Mouse (Mus musculus) mature B cell (primary cell): Measurements from ENCODE around the gene Jazf1.

Source experiments
- in situ Hi-C: fragments of 300-500 bp; cut with MboI; formaldehyde crosslinking; loops from 2 replicates; pipeline ENCODE4 v1.14.3; 2019

The Jazf1 gene

GRCm38 (mm10) chr6:52851019-52851418, 217.4 kb downstream of the Jazf1 start:
- in situ Hi-C loops = no loop called here

GRCm38 (mm10) chr6:52848199-52848598, 220.2 kb downstream of the Jazf1 start:
- in situ Hi-C loops = no loop called here

DNA sequence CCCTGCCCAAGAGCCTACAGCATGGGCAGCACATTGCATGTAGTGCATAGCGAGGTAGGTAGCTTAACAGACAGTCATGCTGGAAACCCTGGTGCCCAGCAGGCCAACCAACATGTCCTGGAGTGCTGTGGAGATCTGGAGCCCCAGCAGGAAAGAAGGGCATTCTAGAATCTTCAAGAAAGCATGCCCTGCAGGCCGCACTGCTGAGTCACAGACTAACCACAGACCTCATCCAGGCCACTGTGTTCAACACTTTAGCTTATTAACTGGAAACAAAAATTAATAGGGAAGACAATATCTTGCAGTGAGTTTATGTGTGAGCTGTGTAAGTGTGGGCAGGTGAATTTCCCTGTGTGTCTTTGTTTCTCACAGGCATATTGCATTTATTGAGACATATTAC, 222.1 kb downstream of the Jazf1 start:
- in situ Hi-C loops = no loop called here

GRCm38 (mm10) chr6:52844741-52845140, 223.7 kb downstream of the Jazf1 start:
- in situ Hi-C loops = no loop called here

DNA sequence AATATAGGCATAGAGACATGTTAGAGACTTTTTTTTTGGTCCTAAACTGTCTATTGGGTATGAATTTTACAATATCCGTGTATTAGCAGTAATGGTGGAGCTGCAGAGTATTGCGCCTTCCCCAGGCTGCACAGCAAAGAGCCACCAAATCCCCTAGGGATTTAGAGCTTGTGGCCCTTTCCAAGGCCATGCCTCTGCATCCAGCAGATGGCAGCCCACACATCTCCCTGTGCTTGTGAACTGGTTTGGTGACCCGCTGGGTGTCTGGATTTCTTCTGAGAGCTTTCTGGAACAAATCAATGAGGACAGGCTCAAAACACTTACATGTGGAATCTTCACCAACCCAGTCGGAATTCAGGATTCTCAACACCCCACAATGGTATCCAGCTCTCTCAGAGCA, 225.4 kb downstream of the Jazf1 start:
- in situ Hi-C loops = no loop called here

DNA sequence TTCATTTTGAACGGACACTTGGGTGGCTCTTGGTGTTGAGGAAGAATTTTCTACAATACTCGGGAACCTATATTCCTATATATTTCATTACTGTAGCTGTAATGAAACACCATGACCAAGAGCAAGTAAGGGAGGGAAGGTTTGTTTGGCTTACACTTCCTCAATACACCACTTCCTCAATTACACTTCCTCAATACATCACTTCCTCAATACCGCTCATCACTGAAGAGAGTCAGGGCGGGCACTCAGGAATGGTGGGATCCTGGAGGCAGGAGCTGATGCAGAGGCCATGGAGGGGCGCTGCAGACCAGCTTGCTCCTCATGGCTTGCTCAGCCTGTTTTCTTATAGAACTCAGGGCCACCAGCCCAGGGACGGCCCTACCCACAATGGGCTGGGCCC, 225.8 kb downstream of the Jazf1 start:
- in situ Hi-C loops = no loop called here

- in situ Hi-C loops = no loop called here
These were observed 226.8 kb downstream of the Jazf1 start for GRCm38 (mm10) chr6:52841611-52842010.

- in situ Hi-C loops = no loop called here
These were observed 227.8 kb downstream of the Jazf1 start for GRCm38 (mm10) chr6:52840589-52841044.

GRCm38 (mm10) chr6:52838691-52839090, 229.7 kb downstream of the Jazf1 start:
- in situ Hi-C loops = no loop called here

- in situ Hi-C loops = no loop called here
These were observed 230.6 kb downstream of the Jazf1 start for GRCm38 (mm10) chr6:52837792-52838191.

DNA sequence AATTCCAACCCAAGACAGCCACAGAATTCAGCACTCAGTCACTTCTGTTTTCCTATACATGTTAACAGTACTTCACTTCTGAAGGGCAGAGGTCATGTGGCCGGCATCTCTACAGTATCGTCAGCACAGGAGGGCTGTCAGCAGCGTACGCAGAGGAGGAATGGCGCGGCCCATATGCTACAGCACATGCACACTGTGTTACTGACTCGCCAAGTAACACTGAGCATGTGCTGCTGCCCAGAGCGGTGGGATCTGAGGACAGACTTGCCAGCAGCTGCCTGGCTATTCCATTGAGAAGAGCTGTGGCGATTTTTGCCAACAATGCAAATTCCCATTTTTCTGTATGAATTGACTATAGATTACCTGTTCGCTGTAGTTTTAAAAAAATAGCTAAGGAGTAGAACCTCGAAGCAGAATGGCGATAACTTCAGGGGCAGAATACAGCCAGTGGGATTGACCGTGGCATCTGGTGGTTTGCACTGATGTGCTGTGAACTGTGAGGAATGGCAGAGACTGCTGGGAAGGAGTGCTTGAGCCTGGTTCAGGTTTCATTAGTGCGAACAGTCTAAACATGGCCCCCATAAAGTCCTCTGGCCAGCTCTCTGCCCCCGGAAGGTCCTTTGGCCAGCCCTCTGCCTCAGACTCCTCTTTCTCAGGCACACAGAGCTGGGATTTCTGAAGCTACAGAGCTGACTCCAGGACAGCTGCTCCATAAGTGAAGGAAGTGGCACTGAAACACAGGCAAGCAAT, 232.1 kb downstream of the Jazf1 start:
- in situ Hi-C loops = no loop called here

GRCm38 (mm10) chr6:52827752-52828277, 240.6 kb downstream of the Jazf1 start:
- in situ Hi-C loops = no loop called here

- in situ Hi-C loops = no loop called here
These were observed 242.9 kb downstream of the Jazf1 start for GRCm38 (mm10) chr6:52825535-52825934.

DNA sequence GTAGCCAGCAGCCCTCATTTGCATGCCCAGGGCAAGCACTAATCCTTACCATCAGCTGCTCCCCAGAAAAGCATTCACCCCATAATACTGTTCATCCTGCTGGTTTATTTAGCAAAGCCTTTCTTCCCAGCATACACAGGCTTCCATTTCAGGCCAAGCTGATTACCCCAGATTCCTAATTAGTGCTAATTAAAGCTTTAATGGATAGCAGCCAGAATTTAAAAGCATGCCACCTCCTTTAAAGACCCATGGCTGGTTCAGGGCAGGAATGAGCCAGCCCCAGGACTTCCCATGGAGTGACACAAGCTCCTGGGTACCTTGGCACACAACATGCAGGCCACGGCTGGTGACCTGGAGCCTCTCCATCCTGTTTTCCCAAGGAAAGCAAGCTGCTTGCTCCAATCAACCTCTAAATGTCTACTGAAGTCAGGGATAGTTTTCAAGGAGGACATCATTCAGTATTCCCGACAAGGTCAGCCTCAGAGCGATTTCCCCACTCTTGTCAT, 243.4 kb downstream of the Jazf1 start:
- in situ Hi-C loops = no loop called here

- in situ Hi-C loops = no loop called here
These were observed 245.4 kb downstream of the Jazf1 start for GRCm38 (mm10) chr6:52823064-52823463.

DNA sequence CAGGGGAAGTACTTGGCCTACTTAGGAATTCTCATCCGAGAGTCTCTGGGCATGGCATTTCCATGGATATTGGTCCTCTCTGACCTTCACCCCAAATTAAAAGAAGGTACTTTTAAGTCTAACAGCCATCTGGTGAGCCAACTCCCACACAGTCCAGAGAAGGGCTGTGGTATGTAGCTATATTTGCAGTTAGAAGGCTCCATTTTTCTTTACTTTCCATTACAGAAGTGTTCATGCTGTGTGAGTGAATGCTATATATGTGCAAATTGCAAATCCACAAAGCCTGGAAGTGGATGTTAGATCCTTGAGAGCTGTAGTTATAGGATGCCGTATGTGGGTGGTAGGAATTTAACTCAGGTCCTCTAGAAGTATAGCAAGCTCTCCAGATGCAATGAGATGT, 245.8 kb downstream of the Jazf1 start:
- in situ Hi-C loops = no loop called here

- in situ Hi-C loops = no loop called here
These were observed 249.1 kb downstream of the Jazf1 start for GRCm38 (mm10) chr6:52819353-52819752.

DNA sequence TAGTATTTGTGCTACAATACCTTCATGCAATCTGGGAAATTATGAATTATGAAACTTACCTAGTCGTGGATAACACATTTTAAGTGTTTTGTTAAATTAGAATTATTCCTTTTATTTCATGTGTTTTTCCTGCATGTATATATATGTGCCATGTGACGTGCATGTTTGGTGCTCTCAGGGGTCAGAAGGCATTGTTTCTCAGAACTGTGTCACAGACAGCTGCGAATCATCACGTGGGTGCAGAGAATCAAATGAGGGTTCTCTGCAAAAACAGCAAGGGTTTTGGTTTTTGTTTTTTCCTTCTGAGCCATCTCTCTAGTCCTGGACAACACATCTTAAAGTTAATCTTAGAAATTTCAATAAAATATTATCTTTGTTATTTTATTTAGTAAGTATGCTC, 250.4 kb downstream of the Jazf1 start:
- in situ Hi-C loops = no loop called here

DNA sequence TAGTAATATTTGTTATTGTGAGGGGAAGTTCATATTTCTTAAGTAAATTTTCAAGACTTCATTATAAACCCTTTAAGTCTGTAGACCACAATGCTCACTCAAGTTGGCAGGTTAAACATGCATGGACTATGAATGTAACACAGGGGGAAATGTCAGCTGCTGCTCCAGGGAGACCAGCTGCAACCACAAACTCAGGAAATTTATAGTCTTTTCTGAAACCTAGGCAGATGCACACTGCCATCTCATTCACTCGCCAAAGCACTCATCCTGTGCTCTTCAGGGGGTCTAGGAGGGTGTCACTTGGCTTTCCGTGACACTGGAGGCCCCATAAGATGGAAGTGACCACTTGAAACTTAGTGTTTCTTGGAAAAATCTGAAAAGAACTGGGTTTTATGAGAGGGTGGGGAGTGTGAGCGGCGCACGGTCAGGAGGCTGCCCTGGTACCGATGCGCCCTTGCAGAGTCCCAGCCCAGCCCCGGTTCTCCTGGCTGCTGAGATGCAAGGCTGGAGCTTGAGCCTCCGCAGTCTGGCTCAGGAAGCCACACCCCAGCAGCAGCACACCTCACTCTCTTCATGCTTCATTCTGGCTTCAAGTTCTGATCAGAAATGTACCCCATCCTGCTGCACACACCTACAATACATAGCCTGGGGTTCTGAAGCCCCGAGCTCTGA, 251.1 kb downstream of the Jazf1 start:
- in situ Hi-C loops = no loop called here

GRCm38 (mm10) chr6:52805237-52805856, 263.1 kb downstream of the Jazf1 start:
- in situ Hi-C loops = no loop called here

DNA sequence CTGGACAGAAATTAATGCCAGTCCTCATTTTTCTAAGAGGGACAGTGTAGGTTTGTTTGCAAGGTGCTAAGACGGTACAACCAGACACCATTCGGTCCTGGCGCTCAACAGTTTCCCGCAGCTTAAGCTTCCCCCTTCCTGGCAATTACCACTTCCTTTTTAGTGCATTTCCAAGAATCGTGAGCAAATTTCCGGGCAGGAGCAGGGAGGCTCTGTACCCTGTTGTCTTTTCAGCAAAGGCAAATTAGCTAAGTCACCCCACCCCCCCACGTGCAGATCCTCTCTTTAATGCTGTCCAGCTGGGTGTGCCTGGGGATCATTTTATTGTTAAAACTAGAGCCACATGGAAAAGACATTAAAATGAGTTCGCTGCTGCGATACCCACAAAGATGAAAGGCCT, 266.2 kb downstream of the Jazf1 start:
- in situ Hi-C loops = no loop called here

GRCm38 (mm10) chr6:52797252-52797800, 271.1 kb downstream of the Jazf1 start:
- in situ Hi-C loops = no loop called here
